Mouse (Mus musculus): Measurements from ENCODE around the gene Ctcfl.

DNA sequence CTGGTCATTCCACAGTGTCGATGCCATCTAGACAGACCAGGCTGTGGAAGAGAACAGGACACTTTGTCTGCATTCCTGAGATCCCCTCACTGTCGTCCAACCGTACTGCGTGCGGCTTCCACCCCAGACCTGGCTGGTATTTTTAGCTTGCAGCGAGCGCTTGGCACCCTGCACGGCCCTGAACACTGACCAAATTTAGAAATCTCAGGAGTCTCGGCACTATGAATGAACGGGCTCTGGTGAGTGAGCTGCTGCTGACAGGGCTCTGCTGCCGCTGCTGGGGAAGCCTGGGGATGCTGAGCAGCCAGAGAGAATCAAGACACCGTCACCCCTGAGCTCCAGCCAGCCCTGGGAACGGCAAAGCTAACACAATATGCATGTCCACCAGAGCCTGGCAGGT lies 31.9 kb downstream of the Ctcfl start:
- TF ChIP-seq CTCF (IDR thresholded peaks at IDR 0.05; ENCODE audit: control insufficient read depth, insufficient read depth, low read length) (no peak), POLR2A (IDR thresholded peaks at IDR 0.05; ENCODE audit: borderline replicate concordance, control insufficient read depth, low read depth, low read length) (no peak)

Measured in bone marrow, adult 2 months (tissue).